Mouse (Mus musculus) frontal cortex, postnatal 10 days (tissue): Measurements from ENCODE around the gene Pik3r3.
A peak's percentile ranks its signal among the peaks of the same experiment; 100 is the strongest.
"Not testable (repeated sequence)": the region's sequence is repeated elsewhere in the genome, so short reads cannot be mapped to it uniquely, and the experiment has no call there.

ENCODE experiments used
- DNase-seq, 2 experiments: peaks; one replicate each; pipeline ENCODE4 v3.0.0; 2022; ENCODE audit warnings: low spot score in 2 of 2, mixed read lengths in 1 of 2

Pik3r3 gene

GRCm38 (mm10) chr4:116221140-116221851 is at the start of gene Pik3r3:
Gene Pik3r3, plus strand, starts transcription at chr4:116221618.
- peak; percentile 98 to 99 for DNase-seq

GRCm38 (mm10) chr4:116173072-116173471 is 48.3 kb upstream of the Pik3r3 start, which contains the start of the genes 1700042G07Rik and Gm49337:
Gene 1700042G07Rik, plus strand, starts transcription at chr4:116173372.
Gene Gm49337, plus strand, starts transcription at chr4:116173384.
- no peak for DNase-seq

- DNase-seq, result no peak
Measured at GRCm38 (mm10) chr4:116173752-116174151, 47.7 kb upstream of the Pik3r3 start.

- DNase-seq, result no peak
Measured at GRCm38 (mm10) chr4:116174466-116175116, 46.8 kb upstream of the Pik3r3 start.

- DNase-seq, result no peak
Measured at GRCm38 (mm10) chr4:116175136-116175535, 46.3 kb upstream of the Pik3r3 start.

- DNase-seq, result peak; percentile 51 to 72
Measured at GRCm38 (mm10) chr4:116175711-116176542, 45.5 kb upstream of the Pik3r3 start.

- peak; percentile 71 to 72 for DNase-seq
Measured at GRCm38 (mm10) chr4:116176543-116176988, 44.9 kb upstream of the Pik3r3 start.

GRCm38 (mm10) chr4:116177140-116177539 is 44.3 kb upstream of the Pik3r3 start:
- DNase-seq, result peak in 1 of 2 experiments; percentile 46

- DNase-seq, result no peak
Measured at GRCm38 (mm10) chr4:116182079-116182478, 39.3 kb upstream of the Pik3r3 start.

GRCm38 (mm10) chr4:116182745-116183144 is 38.7 kb upstream of the Pik3r3 start:
- DNase-seq, result no peak

GRCm38 (mm10) chr4:116185083-116185482 is 36.3 kb upstream of the Pik3r3 start:
- no peak for DNase-seq

- DNase-seq, result peak in 1 of 2 experiments; percentile 31
Measured at GRCm38 (mm10) chr4:116192286-116192835, 29.1 kb upstream of the Pik3r3 start.

- no peak for DNase-seq
Measured at GRCm38 (mm10) chr4:116193583-116194383, 27.6 kb upstream of the Pik3r3 start.

- no peak for DNase-seq
Measured at GRCm38 (mm10) chr4:116198422-116198821, 23.0 kb upstream of the Pik3r3 start.

- DNase-seq, result no peak
Measured at GRCm38 (mm10) chr4:116204422-116204821, 17.0 kb upstream of the Pik3r3 start.

GRCm38 (mm10) chr4:116206531-116206930 is 14.9 kb upstream of the Pik3r3 start:
- no peak for DNase-seq

GRCm38 (mm10) chr4:116208891-116209290 is 12.5 kb upstream of the Pik3r3 start:
- DNase-seq, result no peak

GRCm38 (mm10) chr4:116215895-116216605 is 5.4 kb upstream of the Pik3r3 start:
- no peak for DNase-seq

- no peak for DNase-seq
Measured at GRCm38 (mm10) chr4:116217046-116217445, 4.4 kb upstream of the Pik3r3 start.

- DNase-seq, result not testable (repeated sequence)
Measured at GRCm38 (mm10) chr4:116217661-116218060, 3.8 kb upstream of the Pik3r3 start.
